Mouse (Mus musculus) cortical plate, adult 2 months (tissue): ENCODE measurements around the gene Ppcs.

Source experiments
- CTCF ChIP-seq: fragments of 200-500 bp; IDR thresholded peaks from 2 replicates; pipeline ENCODE4 v1.5.1; 2011; ENCODE audit warnings: mild to moderate bottlenecking, control low read depth, low read length; ENCODE audit not compliant: insufficient read depth; ENCODE audit errors: extremely low read depth
- POLR2A ChIP-seq: fragments of 200-500 bp; IDR thresholded peaks from 2 replicates; pipeline ENCODE4 v1.6.1; 2011; ENCODE audit warnings: mild to moderate bottlenecking, low read length, control low read depth; ENCODE audit not compliant: insufficient read depth; ENCODE audit errors: extremely low read depth

GRCm38 (mm10) chr4:119389184-119389583 is 33.0 kb downstream of the Ppcs start:
- no peak for TF ChIP-seq POLR2A
- TF ChIP-seq CTCF: no peak
